Mouse (Mus musculus): ENCODE data around the gene Lsm14b. TPM values are rescaled to one million over a fixed set of nuclear protein-coding genes. Genes with fewer than 3 reads are reported as not detected.

Gene Lsm14b
- total RNA-seq, 1 experiment from 2014 or later: 45.8 TPM

DNA sequence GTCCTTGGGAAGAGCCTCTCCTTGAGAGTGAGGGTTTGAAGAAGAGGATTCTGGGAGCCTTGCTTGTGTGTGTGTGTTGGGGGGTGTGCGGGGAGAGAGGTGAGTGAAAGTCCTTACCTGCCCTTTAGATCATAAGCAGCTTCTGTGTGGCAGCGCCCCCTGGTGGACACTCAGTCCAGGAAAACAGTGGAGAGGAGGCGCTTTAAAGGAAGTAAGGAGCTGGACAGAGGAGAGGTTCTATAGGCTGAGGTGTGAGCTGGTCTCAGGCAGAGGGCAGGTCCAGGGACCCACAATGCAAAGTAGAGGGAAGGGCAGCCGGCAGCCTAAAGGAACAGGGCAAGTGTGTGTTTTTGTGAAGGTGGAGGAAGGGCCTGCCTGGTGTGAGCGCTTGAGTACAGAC lies 26.2 kb downstream of the Lsm14b start:
- ATAC-seq (replicated peaks; ENCODE audit: low read depth, poor library complexity, severe bottlenecking): peak; percentile 87

DNA sequence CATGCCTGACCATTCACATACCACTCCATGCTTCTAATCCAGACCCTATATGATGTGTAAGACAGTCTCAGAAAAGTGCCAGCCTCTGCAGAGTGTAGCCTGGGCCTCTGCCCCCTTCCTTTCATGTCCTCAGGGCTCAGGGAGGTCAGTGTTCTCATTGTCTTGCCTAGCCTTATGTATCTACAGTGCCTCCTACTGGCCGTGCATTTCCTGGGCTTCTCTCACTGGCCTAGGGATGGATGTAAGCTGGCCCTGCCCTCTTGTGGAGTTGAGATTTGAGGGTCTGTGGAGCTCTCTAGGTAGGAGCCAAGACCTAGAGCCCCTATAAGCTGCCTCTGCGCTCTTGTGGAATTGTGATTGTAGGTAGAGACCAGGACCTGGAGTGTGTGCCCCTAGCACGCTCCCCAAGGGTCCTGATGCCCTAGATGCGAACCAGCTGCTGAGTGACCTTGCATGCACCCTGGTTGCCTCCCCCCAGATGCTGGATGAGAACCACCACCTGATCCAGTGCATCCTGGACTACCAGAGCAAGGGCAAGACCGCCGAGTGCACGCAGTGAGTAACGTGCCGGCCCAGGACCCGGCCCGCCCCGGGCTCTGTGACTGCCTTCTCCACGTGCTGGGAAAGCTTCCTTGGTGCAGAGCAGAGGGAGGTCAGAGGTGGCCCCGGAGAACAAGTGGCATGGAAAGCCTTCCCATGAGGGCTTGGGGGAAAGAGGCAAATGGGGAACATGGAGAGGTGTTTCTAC lies 27.4 kb downstream of the Lsm14b start:
- peak; percentile 34; the same call in 1 of the 2 replicates for ATAC-seq (replicated peaks; ENCODE audit: low read depth, poor library complexity, severe bottlenecking)

GRCm38 (mm10) chr2:180053001-180053400 lies 28.2 kb downstream of the Lsm14b start:
- no peak for ATAC-seq (replicated peaks; ENCODE audit: low read depth, poor library complexity, severe bottlenecking)

GRCm38 (mm10) chr2:180063338-180064131 lies 38.7 kb downstream of the Lsm14b start:
- no peak for ATAC-seq (replicated peaks; ENCODE audit: low read depth, poor library complexity, severe bottlenecking)

- no peak; the same call in 1 of the 2 replicates for ATAC-seq (replicated peaks; ENCODE audit: low read depth, poor library complexity, severe bottlenecking)
Observed at GRCm38 (mm10) chr2:180069770-180070480, 45.1 kb downstream of the Lsm14b start.

DNA sequence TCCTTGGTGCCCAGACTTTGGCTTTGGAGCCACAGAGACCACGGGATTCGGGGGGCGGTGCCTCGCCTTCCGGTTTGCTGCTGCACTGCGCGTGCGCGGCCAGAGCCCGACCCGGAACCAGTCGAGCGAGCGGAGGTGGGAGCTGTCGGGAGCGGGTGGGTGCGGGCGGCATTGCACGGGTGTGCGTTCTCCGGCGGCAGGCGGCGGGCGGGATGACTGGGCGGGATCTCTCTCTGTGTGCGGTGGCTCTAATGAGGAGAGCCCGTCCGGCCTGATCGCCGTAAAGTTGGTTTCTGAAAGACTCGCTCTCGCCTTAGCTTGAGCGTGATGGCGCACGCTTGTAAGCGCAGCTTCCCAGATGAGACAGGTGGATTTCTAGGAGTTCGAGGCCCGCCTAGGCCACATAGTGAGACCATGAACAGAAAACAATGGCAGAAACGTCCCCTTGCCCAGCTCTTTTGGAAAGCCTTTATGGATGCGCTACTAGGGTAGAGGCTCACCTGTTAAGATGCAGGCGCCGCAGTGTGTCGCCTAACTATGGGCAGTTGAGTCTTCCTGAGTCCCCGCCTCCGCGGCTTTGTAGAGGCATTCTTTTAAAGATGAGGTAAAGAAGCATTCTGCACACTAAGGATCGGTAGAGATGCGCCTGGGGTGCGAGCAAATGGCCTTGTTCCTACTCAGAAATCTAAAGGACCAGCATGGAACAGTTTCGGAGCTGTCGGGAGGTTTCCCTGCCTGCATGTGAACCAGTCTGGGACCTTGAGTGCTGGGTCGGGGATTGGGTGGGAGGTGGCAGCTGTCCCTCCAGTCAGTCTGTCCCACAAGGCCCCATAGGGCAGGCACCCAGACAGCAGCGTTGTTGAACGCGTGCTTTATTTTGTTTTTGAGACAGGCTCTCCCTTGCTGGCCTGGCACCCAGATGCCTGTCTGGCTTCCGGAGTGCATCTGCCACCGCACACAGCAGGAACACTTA lies 46.0 kb downstream of the Lsm14b start, which contains the start of gene Mtg2:
Gene Mtg2 (plus strand): TSS at position 108 of the 973 bp plus-strand sequence.
- peak; percentile 97 for ATAC-seq (replicated peaks; ENCODE audit: low read depth, poor library complexity, severe bottlenecking)

GRCm38 (mm10) chr2:180071671-180072070 lies 46.9 kb downstream of the Lsm14b start:
- no peak for ATAC-seq (replicated peaks; ENCODE audit: low read depth, poor library complexity, severe bottlenecking)

- no peak for ATAC-seq (replicated peaks; ENCODE audit: low read depth, poor library complexity, severe bottlenecking)
Observed at GRCm38 (mm10) chr2:180072886-180073285, 48.1 kb downstream of the Lsm14b start.

DNA sequence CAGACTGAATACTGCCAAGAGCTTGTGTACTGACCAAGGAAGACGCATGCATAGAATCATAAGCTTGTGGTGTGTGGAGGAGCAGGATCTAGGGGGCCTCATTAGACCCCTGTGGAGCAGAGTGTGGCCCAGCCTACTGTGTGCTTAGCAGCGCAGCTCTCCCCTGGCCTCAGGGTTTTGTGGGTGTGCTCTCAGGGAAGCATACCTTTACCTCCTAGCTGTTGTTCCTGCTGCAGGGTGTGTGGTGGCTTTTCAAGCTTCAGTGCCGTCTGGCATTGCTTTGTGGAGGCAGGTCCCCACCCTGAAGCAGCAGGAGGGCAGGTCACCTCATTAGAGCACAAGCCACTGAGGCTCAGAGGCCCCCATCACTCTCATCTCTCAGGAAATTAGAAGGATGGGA lies 52.8 kb downstream of the Lsm14b start:
- no peak for ATAC-seq (replicated peaks; ENCODE audit: low read depth, poor library complexity, severe bottlenecking)

GRCm38 (mm10) chr2:180080680-180081079 lies 55.9 kb downstream of the Lsm14b start:
- ATAC-seq (replicated peaks; ENCODE audit: low read depth, poor library complexity, severe bottlenecking): no peak

DNA sequence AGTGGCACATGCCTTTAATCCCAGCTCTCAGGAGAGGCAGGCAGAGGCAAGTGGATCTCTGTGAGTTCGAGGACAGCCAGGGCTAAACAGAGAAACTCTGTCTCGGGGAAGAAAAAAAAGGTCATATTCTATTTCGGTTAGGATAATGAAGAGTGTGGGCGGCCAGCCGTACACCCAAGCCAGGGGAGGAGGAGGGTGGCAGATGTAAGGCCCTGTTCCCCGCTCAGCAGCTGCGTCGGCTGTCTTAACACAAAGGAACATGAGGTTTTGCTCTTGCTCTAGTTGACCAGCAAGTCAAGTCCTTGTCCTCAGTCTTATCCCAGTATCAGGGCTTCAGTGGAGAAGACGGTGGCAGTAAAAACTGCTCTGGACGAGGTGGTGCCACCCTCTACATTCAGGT lies 58.3 kb downstream of the Lsm14b start:
- no peak for ATAC-seq (replicated peaks; ENCODE audit: low read depth, poor library complexity, severe bottlenecking)

DNA sequence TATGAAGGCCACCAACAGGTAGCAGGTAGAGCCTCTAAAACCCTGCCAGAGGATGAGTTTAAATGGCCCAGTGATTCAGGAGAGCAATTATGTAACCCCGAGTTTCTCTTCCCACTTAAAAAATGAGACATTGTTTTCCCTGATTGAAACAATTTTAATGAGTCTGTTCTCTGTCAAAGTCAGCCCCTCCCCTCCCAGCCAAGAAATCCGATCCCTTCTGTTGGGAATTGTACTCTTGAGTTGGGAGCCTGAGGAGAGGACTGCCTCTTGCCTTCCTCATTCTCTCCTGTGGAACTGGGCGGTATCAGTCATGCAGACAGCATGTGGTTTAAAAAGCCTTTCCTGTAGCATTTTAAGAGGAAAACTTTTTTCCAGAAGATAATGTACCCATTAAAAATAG lies 59.8 kb downstream of the Lsm14b start:
- no peak for ATAC-seq (replicated peaks; ENCODE audit: low read depth, poor library complexity, severe bottlenecking)

Other genes with a start within 250 kb of the Lsm14b start
- gene Taf4, start 48.3 kb upstream of the Lsm14b start, total RNA-seq (2017): 19.9 and 21.7 TPM in 2 replicates
- 380 and 416 TPM in 2 replicates for gene Psma7, start 17.4 kb downstream of the Lsm14b start, total RNA-seq (2017)
- gene Ss18l1, start 17.5 kb downstream of the Lsm14b start, total RNA-seq (2017): 1.2 and 3.2 TPM in 2 replicates
- 9.7 and 12.5 TPM in 2 replicates for gene Mtg2, start 45.6 kb downstream of the Lsm14b start, total RNA-seq (2017)
- not detected in 2 replicates for gene Hrh3, start 79.5 kb downstream of the Lsm14b start, total RNA-seq (2017)
- 33.8 and 35.9 TPM in 2 replicates for gene Osbpl2, start 94.3 kb downstream of the Lsm14b start, total RNA-seq (2017)
- 51.8 and 52.0 TPM in 2 replicates for gene Adrm1, start 146.5 kb downstream of the Lsm14b start, total RNA-seq (2017)
- gene Lama5, start 200.9 kb downstream of the Lsm14b start, total RNA-seq (2017): 0.05 and 0.10 TPM in 2 replicates
- 3,441 and 4,282 TPM in 2 replicates for gene Rps21, start 232.4 kb downstream of the Lsm14b start, total RNA-seq (2017)
- gene Cables2, start 248.5 kb downstream of the Lsm14b start, total RNA-seq (2017): 9.2 and 11.8 TPM in 2 replicates